Mouse (Mus musculus) hindbrain, embryonic 13.5 days (tissue): ENCODE data around the gene Prkg1. TPM values are rescaled to one million over a fixed set of nuclear protein-coding genes. Genes with fewer than 3 reads are reported as not detected.

Source experiments
- ATAC-seq: fragments of 200-750 bp; cut with Nextera tagmentation; 2 replicates; pipeline ENCODE4 v1.8.0; 2017; ENCODE audit warnings: moderate TSS enrichment; ENCODE audit not compliant: low FRiP score
- H3K27ac ChIP-seq: fragments of 300-500 bp; sonication (generic); 2 replicates; pipeline ENCODE4 v1.5.1; 2015; ENCODE audit warnings: inconsistent platforms, mild to moderate bottlenecking, moderate library complexity
- H3K27me3 ChIP-seq: fragments of 300-500 bp; sonication (generic); 2 replicates; pipeline ENCODE4 v1.6.1; 2015; ENCODE audit warnings: mild to moderate bottlenecking, inconsistent platforms
- H3K36me3 ChIP-seq: fragments of 300-500 bp; sonication (generic); 2 replicates; pipeline ENCODE4 v1.6.1; 2015; ENCODE audit warnings: mild to moderate bottlenecking, inconsistent platforms
- H3K4me1 ChIP-seq: fragments of 300-500 bp; sonication (generic); replicated peaks from 2 replicates; pipeline ENCODE4 v1.6.1; 2015; ENCODE audit warnings: inconsistent platforms
- H3K4me2 ChIP-seq: fragments of 300-500 bp; sonication (generic); 2 replicates; pipeline ENCODE4 v1.6.1; 2015; ENCODE audit warnings: inconsistent platforms, mild to moderate bottlenecking, moderate library complexity
- H3K4me3 ChIP-seq: fragments of 300-500 bp; sonication (generic); 2 replicates; pipeline ENCODE4 v1.5.1; 2015; ENCODE audit warnings: mild to moderate bottlenecking, inconsistent platforms
- H3K9ac ChIP-seq: fragments of 300-500 bp; sonication (generic); 2 replicates; pipeline ENCODE4 v1.6.1; 2015; ENCODE audit warnings: mild to moderate bottlenecking, inconsistent platforms
- H3K9me3 ChIP-seq: fragments of 300-500 bp; sonication (generic); 2 replicates; pipeline ENCODE4 v1.6.1; 2016; ENCODE audit warnings: inconsistent platforms
- WGBS: fragments of 180-500 bp; shearing (Covaris S2); methylation state at CpG from one replicate; pipeline ENCODE4 v1.1.7; 2015; 5-methylcytosine and 5-hydroxymethylcytosine counted together
- polyA plus RNA-seq: library from polyadenylated mRNA; unstranded; fragments of >200 nt; fragmentation: Nextera tagmentation; extraction: Ambion mirVana; gene quantifications from 2 replicates; pipeline ENCODE4 v1.2.1, GENCODE M21; 2015

Gene Prkg1
- polyA plus RNA-seq, 1 experiment from 2014 or later: 4.2 TPM

DNA sequence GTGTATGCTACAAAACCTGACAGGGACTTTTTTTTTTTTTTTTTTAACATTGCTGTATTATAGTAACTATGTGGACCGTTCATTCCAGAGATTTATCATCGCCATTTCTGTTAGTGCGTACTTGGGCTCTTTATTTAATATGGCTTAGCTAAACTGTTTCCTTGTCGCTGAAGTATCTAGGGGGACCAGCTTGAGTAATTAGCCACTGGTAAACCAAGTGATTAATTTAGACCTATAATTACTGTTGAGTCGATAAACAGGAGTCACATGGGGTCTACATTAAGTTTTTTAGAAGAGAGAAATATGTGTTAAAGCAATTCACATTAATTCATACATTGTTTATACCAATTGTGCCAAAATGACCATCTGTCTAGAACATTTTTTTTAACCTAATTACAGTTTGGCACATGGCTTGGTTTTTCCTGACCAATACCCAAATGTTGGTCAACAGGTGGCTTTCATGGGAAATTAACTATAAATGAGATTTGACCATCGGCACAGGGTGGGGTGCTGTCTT, 605.8 kb downstream of the Prkg1 start:
- Histone ChIP-seq H3K9me3 (no peaks in the 10 kb centered on the region), H3K27ac (no peak overlapping the region), H3K4me1 (0 out of 2 replicates have a peak, but pooled peaks cover 1% of the 10 kb centered on the region), H3K4me2 (no peak overlapping the region), H3K36me3 (no peaks in the 10 kb centered on the region), H3K27me3 (no peaks in the 10 kb centered on the region), H3K4me3 (no peak overlapping the region), H3K9ac (no peak overlapping the region)
- ATAC-seq: no peak
- 81% methylated on average over 6 of the region's 6 CpGs for WGBS

DNA sequence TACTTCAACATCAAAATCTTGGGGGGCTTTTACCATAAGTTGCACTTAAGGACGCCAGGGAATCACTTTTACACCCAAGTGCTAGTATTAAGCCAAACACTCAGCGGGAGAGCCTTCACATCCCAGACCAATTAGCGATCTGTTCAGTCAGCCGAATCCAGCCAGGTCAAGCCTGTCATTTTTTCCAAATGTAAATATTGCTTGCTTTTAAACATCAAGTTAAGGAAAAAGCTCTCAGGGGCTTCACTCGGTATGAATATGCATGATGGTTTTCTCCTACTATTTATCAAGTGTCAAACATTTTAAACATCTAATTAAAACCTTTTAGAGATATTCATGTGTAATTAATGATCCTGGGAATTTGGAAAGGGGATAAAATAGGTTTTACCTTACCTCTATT, 611.4 kb downstream of the Prkg1 start:
- Histone ChIP-seq H3K4me1 (0 out of 2 replicates have a peak, but pooled peaks cover 7% of the 10 kb centered on the region), H3K27ac (no peak overlapping the region), H3K4me3 (no peak overlapping the region), H3K27me3 (no peaks in the 10 kb centered on the region), H3K9me3 (no peaks in the 10 kb centered on the region), H3K36me3 (no peaks in the 10 kb centered on the region), H3K4me2 (no peak overlapping the region), H3K9ac (no peak overlapping the region)
- WGBS: 32% methylated on average over 5 of the region's 5 CpGs
- no peak for ATAC-seq

DNA sequence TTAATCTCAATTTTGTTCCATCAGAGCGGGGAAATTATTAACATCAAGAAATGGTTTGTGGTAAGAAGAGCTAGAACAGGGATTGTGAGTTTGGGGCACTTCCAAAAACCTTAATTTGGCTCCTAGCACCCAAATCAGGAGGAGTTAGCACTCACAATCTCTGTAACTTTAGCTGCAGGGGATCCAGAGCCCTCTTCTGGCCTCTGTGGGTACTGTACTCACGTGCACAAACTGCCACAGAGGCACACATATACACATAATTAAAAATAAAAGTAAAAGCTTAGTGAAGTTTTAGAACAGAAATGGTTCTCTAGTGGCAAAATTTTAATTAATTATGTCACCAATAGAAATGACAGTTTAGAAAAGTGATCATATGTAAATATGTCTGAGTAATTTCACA, 614.9 kb downstream of the Prkg1 start:
- Histone ChIP-seq H3K27me3 (no peaks in the 10 kb centered on the region), H3K36me3 (no peaks in the 10 kb centered on the region), H3K4me3 (no peak overlapping the region), H3K9ac (no peak overlapping the region), H3K9me3 (no peaks in the 10 kb centered on the region), H3K4me2 (no peak overlapping the region), H3K4me1 (0 out of 2 replicates have a peak, but pooled peaks cover 7% of the 10 kb centered on the region), H3K27ac (no peak overlapping the region)
- no peak for ATAC-seq
- 90% methylated on average over 2 of the region's 2 CpGs for WGBS

DNA sequence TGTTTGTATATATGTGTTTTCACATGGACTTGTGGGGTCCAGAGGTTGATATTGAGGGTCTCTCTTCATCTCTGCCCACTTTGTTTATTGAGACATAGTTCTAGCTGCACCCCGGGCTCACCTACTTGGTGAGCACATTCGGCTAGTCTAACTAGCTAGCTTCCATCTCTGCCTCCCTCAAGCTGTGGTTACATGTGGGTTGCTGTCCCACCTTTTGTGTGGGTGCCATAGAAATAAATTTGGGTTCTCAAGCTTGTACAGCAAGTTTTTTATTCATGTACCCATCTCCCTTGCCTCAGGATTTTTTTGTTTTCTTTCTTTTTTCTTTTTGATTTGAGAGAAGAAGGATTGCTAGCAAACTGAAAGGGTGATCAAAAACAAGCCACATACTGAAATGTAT, 617.4 kb downstream of the Prkg1 start:
- 96% methylated on average over 2 of the region's 2 CpGs for WGBS
- Histone ChIP-seq H3K27me3 (no peaks in the 10 kb centered on the region), H3K27ac (no peak overlapping the region), H3K9me3 (no peaks in the 10 kb centered on the region), H3K36me3 (no peaks in the 10 kb centered on the region), H3K4me2 (no peak overlapping the region), H3K4me1 (no peaks in the 10 kb centered on the region), H3K4me3 (no peak overlapping the region), H3K9ac (no peak overlapping the region)
- ATAC-seq: no peak

DNA sequence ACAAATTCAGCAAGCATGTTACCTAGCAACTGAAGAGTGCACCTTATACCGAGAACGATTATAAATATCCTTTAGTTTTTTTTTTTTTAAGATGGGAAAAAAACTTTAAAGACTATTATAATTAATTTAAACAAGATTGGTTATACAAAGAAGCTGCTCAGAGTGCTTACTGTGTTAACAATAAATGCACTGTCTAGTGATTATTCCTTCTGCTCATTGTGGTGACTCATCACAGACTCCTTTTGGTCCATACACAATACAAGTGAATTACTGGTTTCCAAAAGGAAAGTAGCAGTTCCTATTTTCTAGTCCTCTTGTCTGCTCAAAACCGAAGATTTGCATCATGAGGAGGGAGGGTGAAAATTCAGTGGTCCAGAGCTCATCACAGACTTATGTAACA, 618.7 kb downstream of the Prkg1 start:
- Histone ChIP-seq H3K4me1 (no peaks in the 10 kb centered on the region), H3K4me2 (no peak overlapping the region), H3K27me3 (no peaks in the 10 kb centered on the region), H3K9ac (no peak overlapping the region), H3K36me3 (no peaks in the 10 kb centered on the region), H3K4me3 (no peak overlapping the region), H3K27ac (no peak overlapping the region), H3K9me3 (no peaks in the 10 kb centered on the region)
- 71% methylated on average over 3 of the region's 3 CpGs for WGBS
- no peak for ATAC-seq

DNA sequence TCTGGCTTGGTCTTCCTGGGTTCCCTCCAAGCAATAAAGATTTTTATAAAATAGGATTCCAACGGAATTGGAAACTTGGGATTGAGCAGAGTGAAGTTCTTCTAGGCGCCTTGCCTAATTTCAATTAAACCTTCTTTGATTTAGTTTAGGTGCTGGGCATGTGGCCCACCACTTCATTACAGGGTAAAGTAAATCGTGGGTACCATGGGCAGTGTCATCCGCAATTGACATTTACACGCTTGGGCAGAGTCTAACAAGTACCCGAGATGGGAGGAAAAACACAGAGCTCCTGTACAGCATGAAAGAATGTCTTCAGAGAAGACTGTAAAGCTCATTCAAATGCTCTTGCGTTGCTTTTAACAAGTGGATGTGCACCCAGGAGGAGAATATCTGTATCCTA, 622.9 kb downstream of the Prkg1 start:
- no peaks in the 10 kb centered on the region for H3K36me3 ChIP-seq
- H3K9ac ChIP-seq: no peak overlapping the region
- ATAC-seq: no peak
- no peak overlapping the region for H3K4me3 ChIP-seq
- WGBS: 86% methylated on average over 7 of the region's 7 CpGs
- no peaks in the 10 kb centered on the region for H3K9me3 ChIP-seq
- H3K27ac ChIP-seq: no peak overlapping the region
- H3K4me1 ChIP-seq: no peaks in the 10 kb centered on the region
- no peak overlapping the region for H3K4me2 ChIP-seq
- no peaks in the 10 kb centered on the region for H3K27me3 ChIP-seq

DNA sequence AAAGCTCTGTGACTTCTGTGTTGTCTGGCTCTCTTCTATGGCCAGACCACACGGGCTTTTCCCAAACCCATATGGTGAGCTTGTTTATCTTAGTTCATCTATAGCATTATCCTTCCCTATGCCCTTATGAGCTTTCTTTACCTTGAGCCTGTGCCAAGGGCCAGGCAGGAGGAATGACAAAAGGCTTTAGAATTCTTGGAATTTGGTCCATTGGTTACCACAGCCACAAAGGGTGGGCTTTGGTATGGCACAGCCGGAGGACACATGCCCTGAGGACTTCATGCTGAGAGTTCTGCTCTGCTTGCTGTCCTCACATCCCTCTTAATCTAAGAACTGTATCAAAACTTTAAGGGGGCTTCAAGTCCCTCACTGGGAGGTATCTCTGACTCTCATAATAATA, 628.5 kb downstream of the Prkg1 start:
- H3K27me3 ChIP-seq: no peaks in the 10 kb centered on the region
- H3K4me1 ChIP-seq: peaks cover 6% of the 10 kb centered on the region; the same call in 1 of the 2 replicates
- H3K9ac ChIP-seq: no peak overlapping the region
- no peak overlapping the region for H3K4me2 ChIP-seq
- H3K4me3 ChIP-seq: no peak overlapping the region
- WGBS: 7% methylated on average over 2 of the region's 2 CpGs
- ATAC-seq: no peak
- no peaks in the 10 kb centered on the region for H3K9me3 ChIP-seq
- no peak overlapping the region for H3K27ac ChIP-seq
- no peaks in the 10 kb centered on the region for H3K36me3 ChIP-seq

DNA sequence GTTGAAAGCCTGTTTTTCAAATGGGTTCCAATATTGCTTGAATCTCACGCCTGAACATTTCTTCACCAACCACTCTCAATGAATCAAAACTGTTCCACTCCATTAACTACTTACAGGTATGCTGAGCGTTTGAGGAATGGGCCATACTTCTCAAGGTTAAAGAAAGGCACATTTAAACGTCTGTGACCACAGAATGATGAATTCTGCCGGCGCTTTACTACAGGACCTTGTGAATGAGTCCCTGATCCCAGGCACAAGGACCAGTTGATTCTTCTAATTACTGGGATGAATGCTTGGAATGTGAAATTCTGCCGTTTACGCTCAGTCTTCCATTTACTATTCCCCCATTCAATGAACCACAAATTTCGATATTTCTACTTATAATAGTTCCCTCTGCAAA, 632.2 kb downstream of the Prkg1 start:
- Histone ChIP-seq H3K9ac (no peak overlapping the region), H3K36me3 (no peaks in the 10 kb centered on the region), H3K27ac (no peak overlapping the region), H3K4me2 (no peak overlapping the region), H3K9me3 (no peaks in the 10 kb centered on the region), H3K4me1 (peaks cover 6% of the 10 kb centered on the region; the same call in 1 of the 2 replicates), H3K27me3 (no peaks in the 10 kb centered on the region), H3K4me3 (no peak overlapping the region)
- no peak for ATAC-seq
- 77% methylated on average over 8 of the region's 8 CpGs for WGBS

DNA sequence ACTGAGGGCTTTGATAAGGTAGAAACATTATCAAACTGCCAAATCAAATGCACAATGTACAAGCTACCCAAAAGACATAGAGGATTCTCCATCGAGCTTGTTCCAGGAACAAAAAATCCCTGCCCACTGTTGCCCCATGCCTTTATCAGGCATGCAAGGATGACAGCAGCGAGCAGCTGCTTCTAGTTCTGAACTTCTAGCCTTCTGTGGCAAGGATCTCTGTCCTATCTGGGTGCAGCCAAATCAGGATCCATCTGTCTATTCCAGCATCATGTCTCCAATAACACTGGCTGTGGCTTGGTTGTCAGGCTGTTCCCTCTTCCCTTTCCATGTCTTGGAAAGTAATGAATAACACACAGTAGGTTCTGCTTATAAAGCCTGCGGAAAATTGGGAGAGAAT, 640.2 kb downstream of the Prkg1 start:
- Histone ChIP-seq H3K4me3 (no peak overlapping the region), H3K9ac (no peak overlapping the region), H3K4me2 (no peak overlapping the region), H3K36me3 (no peaks in the 10 kb centered on the region), H3K27me3 (no peaks in the 10 kb centered on the region), H3K27ac (no peak overlapping the region), H3K4me1 (no peaks in the 10 kb centered on the region), H3K9me3 (no peaks in the 10 kb centered on the region)
- 71% methylated on average over 3 of the region's 3 CpGs for WGBS
- no peak for ATAC-seq

DNA sequence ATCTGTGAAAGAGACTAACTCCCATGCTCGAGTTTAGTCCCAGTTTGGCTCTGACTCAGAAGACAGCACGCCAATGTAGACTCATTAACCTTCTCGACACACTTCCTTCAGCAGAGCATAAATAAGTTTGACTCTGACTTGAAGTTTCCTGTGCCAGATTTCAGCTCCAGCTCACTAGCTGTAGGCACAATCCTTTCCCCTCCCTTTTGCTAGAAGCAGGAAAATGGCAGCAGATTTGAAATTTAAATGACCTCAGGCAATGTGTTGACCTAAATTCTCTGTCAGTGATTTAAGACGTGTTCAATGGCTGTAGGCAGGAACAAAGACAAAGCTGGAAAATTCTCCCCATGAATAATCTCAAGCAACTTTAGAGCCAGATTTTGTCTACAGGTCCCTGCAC, 650.1 kb downstream of the Prkg1 start:
- no peak overlapping the region for H3K27ac ChIP-seq
- ATAC-seq: no peak

DNA sequence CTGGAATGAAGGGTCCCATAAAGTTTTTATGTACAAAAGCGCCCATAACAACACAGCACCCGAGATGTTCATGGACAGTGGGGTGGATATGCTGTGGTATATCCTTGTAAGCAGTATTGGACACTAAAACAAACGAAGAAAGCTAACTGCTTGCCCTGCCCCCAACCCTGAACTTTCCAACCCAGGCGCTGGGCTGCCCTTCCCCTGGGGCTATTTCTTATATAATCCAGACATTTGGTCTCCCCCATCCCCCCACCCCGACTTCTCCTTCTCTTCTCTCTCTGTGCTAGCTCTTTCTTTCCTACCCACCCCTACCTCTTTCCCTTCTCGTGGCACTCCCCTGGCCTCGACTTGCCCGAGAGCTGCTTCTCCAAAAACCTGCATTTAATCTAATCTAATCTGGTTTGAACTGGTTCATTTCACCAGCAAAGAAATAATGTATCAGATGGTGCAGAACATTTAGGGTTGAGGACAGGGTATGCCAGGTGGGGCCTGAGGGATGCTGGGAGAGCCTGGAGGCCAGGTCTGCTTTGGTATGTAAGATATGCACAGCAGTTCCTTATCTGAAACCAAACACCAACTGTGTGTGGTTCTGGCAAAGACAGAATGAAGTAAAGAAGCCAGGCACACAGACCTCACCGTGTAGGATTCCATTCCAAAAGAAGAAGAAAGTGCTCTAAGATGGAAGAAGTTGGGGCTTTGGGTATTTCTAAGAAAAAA, 657.8 kb downstream of the Prkg1 start:
- Histone ChIP-seq H3K9me3 (no peaks in the 10 kb centered on the region), H3K27me3 (no peaks in the 10 kb centered on the region), H3K9ac (no peak overlapping the region), H3K4me2 (no peak overlapping the region), H3K4me3 (no peak overlapping the region), H3K27ac (no peak overlapping the region), H3K4me1 (no peaks in the 10 kb centered on the region), H3K36me3 (no peaks in the 10 kb centered on the region)
- no peak for ATAC-seq
- 43% methylated on average over 9 of the region's 9 CpGs for WGBS

More for the DNA sequence above, 650.1 kb downstream of the Prkg1 start:
- WGBS: 34% methylated on average over 4 of the region's 4 CpGs
- H3K4me3 ChIP-seq: no peak overlapping the region
- no peaks in the 10 kb centered on the region for H3K4me1 ChIP-seq
- no peaks in the 10 kb centered on the region for H3K9me3 ChIP-seq
- H3K4me2 ChIP-seq: no peak overlapping the region
- no peak overlapping the region for H3K9ac ChIP-seq
- H3K27me3 ChIP-seq: no peaks in the 10 kb centered on the region
- no peaks in the 10 kb centered on the region for H3K36me3 ChIP-seq

DNA sequence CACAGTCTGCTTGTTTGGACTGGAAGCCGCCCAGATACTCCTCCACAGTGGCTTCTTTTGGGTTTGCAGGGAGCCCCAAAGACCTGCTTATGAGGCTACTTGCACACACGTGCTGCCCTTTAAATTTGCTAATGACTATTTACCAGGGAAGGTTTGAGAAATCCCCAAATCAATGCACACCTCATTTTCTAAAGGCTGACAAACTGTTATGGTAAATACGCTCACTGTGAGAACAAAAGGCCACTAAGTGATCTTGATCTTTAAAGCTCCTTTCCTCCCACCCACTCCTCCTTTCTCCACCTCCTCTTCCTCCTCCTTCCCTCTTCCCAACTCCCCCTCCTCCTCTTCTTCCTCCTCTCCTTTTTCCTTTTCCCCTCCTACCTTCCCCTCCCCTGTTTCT, 658.8 kb downstream of the Prkg1 start:
- no peak for ATAC-seq
- no peak overlapping the region for H3K4me2 ChIP-seq

DNA sequence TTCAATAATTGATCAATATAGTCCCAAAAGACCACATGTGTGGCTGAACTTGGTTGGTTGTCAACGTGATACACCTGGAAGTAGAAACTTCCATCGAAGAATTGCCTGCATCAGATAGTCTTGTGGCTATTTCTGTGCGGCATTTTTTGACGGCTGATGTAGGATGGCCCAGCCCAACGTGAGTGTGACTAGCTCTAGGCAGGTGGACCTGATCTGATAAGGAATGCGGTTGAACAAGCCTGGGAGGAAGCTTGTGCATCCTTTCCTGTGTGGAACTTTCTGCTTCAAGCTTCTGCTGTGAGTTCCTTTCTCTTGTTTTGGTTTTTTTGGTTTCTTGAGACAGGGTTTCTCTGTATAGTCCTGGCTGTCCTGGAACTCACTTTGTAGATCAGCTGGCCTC, 660.1 kb downstream of the Prkg1 start:
- no peak for ATAC-seq
- Histone ChIP-seq H3K9me3 (no peaks in the 10 kb centered on the region), H3K36me3 (no peaks in the 10 kb centered on the region), H3K27me3 (no peaks in the 10 kb centered on the region), H3K4me2 (no peak overlapping the region), H3K27ac (no peak overlapping the region), H3K9ac (no peak overlapping the region), H3K4me3 (no peak overlapping the region), H3K4me1 (no peaks in the 10 kb centered on the region)
- 81% methylated on average over 6 of the region's 6 CpGs for WGBS

More for the DNA sequence above, 658.8 kb downstream of the Prkg1 start:
- Histone ChIP-seq H3K9me3 (no peaks in the 10 kb centered on the region), H3K27ac (no peak overlapping the region), H3K36me3 (no peaks in the 10 kb centered on the region), H3K4me1 (no peaks in the 10 kb centered on the region), H3K9ac (no peak overlapping the region), H3K27me3 (no peaks in the 10 kb centered on the region), H3K4me3 (no peak overlapping the region)
- WGBS: 32% methylated on average over 3 of the region's 3 CpGs
